Mouse (Mus musculus): ENCODE data around the gene Rybp. TPM values are rescaled to one million over a fixed set of nuclear protein-coding genes. Genes with fewer than 3 reads are reported as not detected.

The Rybp gene
- polyA plus RNA-seq, 1 experiment from 2014 or later, result 7.5 TPM

DNA sequence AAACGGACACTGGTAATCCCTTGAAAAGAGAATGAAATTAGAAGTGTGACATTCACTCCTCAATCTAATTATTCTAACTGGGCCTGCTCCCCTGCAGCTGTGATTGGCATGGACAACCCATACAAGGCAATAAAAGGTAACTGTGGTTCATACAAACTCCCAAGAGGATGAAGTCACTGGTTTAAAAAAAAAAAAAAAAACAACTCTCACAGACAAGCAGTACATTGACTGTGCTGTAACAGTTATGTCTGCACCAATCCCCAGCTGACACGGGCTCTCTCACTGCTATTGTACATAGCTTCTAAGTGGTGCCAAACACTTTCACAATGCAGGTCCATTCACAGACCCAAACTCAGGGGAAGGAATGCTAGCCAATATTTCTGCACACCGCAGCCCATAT is 53.8 kb downstream of the Rybp start:
- Histone ChIP-seq H3K4me1 (ENCODE audit: control insufficient read depth in 2 of 2, insufficient read depth in 2 of 2, low read length in 2 of 2) (peaks cover 0 to 31% of the 10 kb centered on the region in 2 experiments; a peak in 3 of 4 replicates), H3K9ac (ENCODE audit: low read length) (no peak overlapping the region), H3K27me3 (ENCODE audit: control insufficient read depth, insufficient read depth, low read length) (no peaks in the 10 kb centered on the region), H3K9me3 (ENCODE audit: control insufficient read depth, low read length) (no peaks in the 10 kb centered on the region), H3K4me2 (ENCODE audit: low read length) (no peak overlapping the region), H3K36me3 (ENCODE audit: control insufficient read depth, insufficient read depth, low read length) (peaks cover 6% of the 10 kb centered on the region), H3K4me3 (ENCODE audit: control insufficient read depth in 1 of 2, insufficient read depth in 1 of 2, low read depth in 1 of 2, low read length in 2 of 2) (no peak overlapping the region), H3K27ac (replicated peaks in 1 of 2; ENCODE audit: control insufficient read depth in 1 of 2, insufficient read depth in 1 of 2, low read depth in 2 of 2, low read length in 2 of 2) (no peak overlapping the region)
- 61% methylated on average over 3 of the region's 3 CpGs for WGBS
- no peak for ATAC-seq (ENCODE audit: insufficient number of reproducible peaks, insufficient read depth, low FRiP score, low read depth)

- H3K36me3 ChIP-seq (ENCODE audit: control insufficient read depth, insufficient read depth, low read length), result peaks cover 6% of the 10 kb centered on the region
- no peaks in the 10 kb centered on the region for H3K27me3 ChIP-seq (ENCODE audit: control insufficient read depth, insufficient read depth, low read length)
Measured at GRCm38 (mm10) chr6:100233061-100233460, 54.2 kb downstream of the Rybp start.

DNA sequence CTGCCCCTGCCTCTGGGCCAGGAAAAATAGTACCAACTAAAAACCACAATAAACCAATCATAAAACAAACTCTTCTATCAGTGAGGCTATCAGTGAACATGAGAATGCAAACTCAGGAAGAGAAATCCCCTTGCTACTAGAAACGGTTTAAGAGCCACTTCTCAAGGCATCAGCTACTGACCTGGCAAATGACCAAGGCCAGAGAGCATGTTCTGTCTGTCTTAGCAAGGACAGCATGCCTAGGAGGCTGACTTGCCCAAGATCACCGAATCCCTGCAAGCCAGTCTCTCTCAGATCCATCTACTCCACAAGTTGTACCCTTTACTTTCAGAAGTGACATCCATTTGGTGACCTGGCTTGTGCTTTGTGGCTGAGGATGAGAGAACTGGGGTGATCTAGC is 61.1 kb downstream of the Rybp start:
- Histone ChIP-seq H3K27ac (replicated peaks in 1 of 2; ENCODE audit: control insufficient read depth in 1 of 2, insufficient read depth in 1 of 2, low read depth in 2 of 2, low read length in 2 of 2) (no peak overlapping the region), H3K4me3 (ENCODE audit: control insufficient read depth in 1 of 2, insufficient read depth in 1 of 2, low read depth in 1 of 2, low read length in 2 of 2) (no peak overlapping the region), H3K4me1 (ENCODE audit: control insufficient read depth in 2 of 2, insufficient read depth in 2 of 2, low read length in 2 of 2) (peaks cover 3 to 10% of the 10 kb centered on the region in 2 experiments; a peak in 3 of 4 replicates), H3K36me3 (ENCODE audit: control insufficient read depth, insufficient read depth, low read length) (no peaks in the 10 kb centered on the region; the same call in 1 of the 2 replicates), H3K9ac (ENCODE audit: low read length) (no peak overlapping the region), H3K9me3 (ENCODE audit: control insufficient read depth, low read length) (no peaks in the 10 kb centered on the region), H3K27me3 (ENCODE audit: control insufficient read depth, insufficient read depth, low read length) (no peaks in the 10 kb centered on the region), H3K4me2 (ENCODE audit: low read length) (no peak overlapping the region)
- 23% methylated on average over 2 of the region's 2 CpGs for WGBS
- ATAC-seq (ENCODE audit: insufficient number of reproducible peaks, insufficient read depth, low FRiP score, low read depth), result no peak

More at GRCm38 (mm10) chr6:100233061-100233460, 54.2 kb downstream of the Rybp start:
- H3K27ac ChIP-seq (replicated peaks in 1 of 2; ENCODE audit: control insufficient read depth in 1 of 2, insufficient read depth in 1 of 2, low read depth in 2 of 2, low read length in 2 of 2), result no peak overlapping the region
- H3K4me3 ChIP-seq (ENCODE audit: control insufficient read depth in 1 of 2, insufficient read depth in 1 of 2, low read depth in 1 of 2, low read length in 2 of 2), result no peak overlapping the region
- H3K9ac ChIP-seq (ENCODE audit: low read length), result no peak overlapping the region
- H3K4me1 ChIP-seq (ENCODE audit: control insufficient read depth in 2 of 2, insufficient read depth in 2 of 2, low read length in 2 of 2), result peaks cover 0 to 28% of the 10 kb centered on the region in 2 experiments; a peak in 3 of 4 replicates
- WGBS, result 58% methylated on average over 4 of the region's 4 CpGs
- no peaks in the 10 kb centered on the region for H3K9me3 ChIP-seq (ENCODE audit: control insufficient read depth, low read length)
- ATAC-seq (ENCODE audit: insufficient number of reproducible peaks, insufficient read depth, low FRiP score, low read depth), result no peak
- H3K4me2 ChIP-seq (ENCODE audit: low read length), result no peak overlapping the region

DNA sequence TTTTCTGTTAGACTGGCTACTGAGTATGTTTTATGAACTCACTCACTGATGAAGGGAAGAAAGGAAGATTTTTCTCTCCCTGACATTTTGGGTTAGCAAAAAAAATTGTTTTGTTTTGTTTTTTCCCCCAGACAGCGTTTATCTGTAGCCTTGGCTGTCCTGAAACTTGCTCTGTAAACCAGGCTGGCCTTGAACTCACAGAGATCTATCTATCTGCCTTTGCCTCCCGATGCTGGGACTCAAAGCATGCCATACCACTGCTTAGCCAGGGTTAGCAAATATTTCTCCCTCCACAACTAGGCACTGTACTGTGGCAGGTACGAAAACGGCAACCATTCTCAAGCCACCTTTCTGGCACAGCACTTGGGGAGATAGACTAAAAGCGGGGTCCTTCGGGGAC is 63.4 kb downstream of the Rybp start:
- no peaks in the 10 kb centered on the region for H3K9me3 ChIP-seq (ENCODE audit: control insufficient read depth, low read length)
- no peaks in the 10 kb centered on the region; the same call in 1 of the 2 replicates for H3K36me3 ChIP-seq (ENCODE audit: control insufficient read depth, insufficient read depth, low read length)
- no peaks in the 10 kb centered on the region for H3K27me3 ChIP-seq (ENCODE audit: control insufficient read depth, insufficient read depth, low read length)
- H3K9ac ChIP-seq (ENCODE audit: low read length), result no peak overlapping the region
- no peak overlapping the region for H3K4me2 ChIP-seq (ENCODE audit: low read length)
- H3K27ac ChIP-seq (replicated peaks in 1 of 2; ENCODE audit: control insufficient read depth in 1 of 2, insufficient read depth in 1 of 2, low read depth in 2 of 2, low read length in 2 of 2), result no peak overlapping the region
- H3K4me3 ChIP-seq (ENCODE audit: control insufficient read depth in 1 of 2, insufficient read depth in 1 of 2, low read depth in 1 of 2, low read length in 2 of 2), result no peak overlapping the region
- 95% methylated on average over 6 of the region's 6 CpGs for WGBS
- ATAC-seq (ENCODE audit: insufficient number of reproducible peaks, insufficient read depth, low FRiP score, low read depth), result no peak
- H3K4me1 ChIP-seq (ENCODE audit: control insufficient read depth in 2 of 2, insufficient read depth in 2 of 2, low read length in 2 of 2), result peaks cover 14 to 24% of the 10 kb centered on the region in 2 experiments

DNA sequence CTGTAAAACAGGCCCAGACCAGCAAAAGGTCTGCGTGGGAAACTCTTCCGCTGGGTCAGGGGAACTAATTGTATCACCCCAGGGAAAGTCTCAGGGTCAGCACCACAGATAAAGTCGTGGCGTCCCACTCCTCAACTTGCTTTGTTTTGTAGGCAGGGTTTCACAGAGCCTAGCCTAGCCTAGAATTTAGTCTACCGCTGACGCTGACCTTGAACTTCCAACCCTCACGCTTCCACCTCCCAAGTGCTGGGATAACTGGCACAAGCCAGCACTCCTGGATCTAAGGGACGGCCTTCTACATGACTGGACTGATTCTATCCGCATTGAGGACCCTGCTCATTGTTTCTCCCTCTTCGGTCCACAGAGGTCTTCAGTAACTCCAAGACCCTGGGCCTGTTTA is 63.9 kb downstream of the Rybp start:
- 88% methylated on average over 10 of the region's 10 CpGs for WGBS
- no peak overlapping the region for H3K9ac ChIP-seq (ENCODE audit: low read length)
- ATAC-seq (ENCODE audit: insufficient number of reproducible peaks, insufficient read depth, low FRiP score, low read depth), result no peak
- H3K36me3 ChIP-seq (ENCODE audit: control insufficient read depth, insufficient read depth, low read length), result no peaks in the 10 kb centered on the region; the same call in 1 of the 2 replicates
- no peaks in the 10 kb centered on the region for H3K9me3 ChIP-seq (ENCODE audit: control insufficient read depth, low read length)
- no peak overlapping the region for H3K4me2 ChIP-seq (ENCODE audit: low read length)
- H3K4me3 ChIP-seq (ENCODE audit: control insufficient read depth in 1 of 2, insufficient read depth in 1 of 2, low read depth in 1 of 2, low read length in 2 of 2), result no peak overlapping the region
- no peak overlapping the region for H3K27ac ChIP-seq (replicated peaks in 1 of 2; ENCODE audit: control insufficient read depth in 1 of 2, insufficient read depth in 1 of 2, low read depth in 2 of 2, low read length in 2 of 2)
- no peaks in the 10 kb centered on the region for H3K27me3 ChIP-seq (ENCODE audit: control insufficient read depth, insufficient read depth, low read length)
- H3K4me1 ChIP-seq (ENCODE audit: control insufficient read depth in 2 of 2, insufficient read depth in 2 of 2, low read length in 2 of 2), result peaks cover 19 to 29% of the 10 kb centered on the region in 2 experiments

GRCm38 (mm10) chr6:100222927-100223326 is 64.4 kb downstream of the Rybp start:
- Histone ChIP-seq H3K9ac (ENCODE audit: low read length) (no peak overlapping the region), H3K4me1 (ENCODE audit: control insufficient read depth in 2 of 2, insufficient read depth in 2 of 2, low read length in 2 of 2) (peaks cover 23 to 34% of the 10 kb centered on the region in 2 experiments)

GRCm38 (mm10) chr6:100221803-100222202 is 65.5 kb downstream of the Rybp start:
- Histone ChIP-seq H3K27me3 (ENCODE audit: control insufficient read depth, insufficient read depth, low read length) (no peaks in the 10 kb centered on the region), H3K27ac (replicated peaks in 1 of 2; ENCODE audit: control insufficient read depth in 1 of 2, insufficient read depth in 1 of 2, low read depth in 2 of 2, low read length in 2 of 2) (no peak overlapping the region), H3K9me3 (ENCODE audit: control insufficient read depth, low read length) (no peaks in the 10 kb centered on the region), H3K4me1 (ENCODE audit: control insufficient read depth in 2 of 2, insufficient read depth in 2 of 2, low read length in 2 of 2) (peaks cover 25 to 39% of the 10 kb centered on the region in 2 experiments), H3K36me3 (ENCODE audit: control insufficient read depth, insufficient read depth, low read length) (no peaks in the 10 kb centered on the region), H3K4me3 (ENCODE audit: control insufficient read depth in 1 of 2, insufficient read depth in 1 of 2, low read depth in 1 of 2, low read length in 2 of 2) (no peak overlapping the region), H3K4me2 (ENCODE audit: low read length) (no peak overlapping the region), H3K9ac (ENCODE audit: low read length) (no peak overlapping the region)
- 21% methylated on average over 4 of the region's 4 CpGs for WGBS
- no peak for ATAC-seq (ENCODE audit: insufficient number of reproducible peaks, insufficient read depth, low FRiP score, low read depth)

More at GRCm38 (mm10) chr6:100222927-100223326, 64.4 kb downstream of the Rybp start:
- H3K9me3 ChIP-seq (ENCODE audit: control insufficient read depth, low read length), result no peaks in the 10 kb centered on the region
- no peak overlapping the region for H3K4me2 ChIP-seq (ENCODE audit: low read length)
- no peaks in the 10 kb centered on the region for H3K27me3 ChIP-seq (ENCODE audit: control insufficient read depth, insufficient read depth, low read length)
- 79% methylated on average over 5 of the region's 5 CpGs for whole genome bisulfite sequencing
- H3K27ac ChIP-seq (replicated peaks in 1 of 2; ENCODE audit: control insufficient read depth in 1 of 2, insufficient read depth in 1 of 2, low read depth in 2 of 2, low read length in 2 of 2), result no peak overlapping the region
- no peak for ATAC-seq (ENCODE audit: insufficient number of reproducible peaks, insufficient read depth, low FRiP score, low read depth)
- H3K36me3 ChIP-seq (ENCODE audit: control insufficient read depth, insufficient read depth, low read length), result no peaks in the 10 kb centered on the region; the same call in 1 of the 2 replicates
- no peak overlapping the region for H3K4me3 ChIP-seq (ENCODE audit: control insufficient read depth in 1 of 2, insufficient read depth in 1 of 2, low read depth in 1 of 2, low read length in 2 of 2)
